Mouse (Mus musculus) liver, postnatal 0 days (tissue): ENCODE data around the gene Ppp4r3a.

Experiments
- CTCF ChIP-seq: sonication (generic); IDR thresholded peaks from 2 replicates; pipeline ENCODE4 v1.5.1; 2016; ENCODE audit warnings: antibody characterized with exemption, low read depth
- EP300 ChIP-seq: IDR thresholded peaks from 2 replicates; pipeline ENCODE4 v1.6.1; 2016; ENCODE audit warnings: antibody characterized with exemption, low read depth, mild to moderate bottlenecking

GRCm38 (mm10) chr12:101015165-101015560, 68.3 kb downstream of the Ppp4r3a start:
- TF ChIP-seq EP300 = no peak
- no peak for TF ChIP-seq CTCF
